10 mouse cellular contexts compared by ENCODE assay signal in genomic region chr4:108024641-108025040, GRCm38 (mm10). TPM values are rescaled to one million over a fixed set of nuclear protein-coding genes. Genes with fewer than 3 reads are reported as not detected.
DNase-seq lines count a peak whose midpoint lies in the region; ATAC-seq and TF ChIP-seq lines count a peak whose summit lies in the region.
"Had no signal": no experiment of that assay in that cellular context is flagged by ENCODE, and none has a peak within 500 bp of the region (broad histone marks: within the 10 kb centered on the region; RNA-seq: fewer than 3 reads in every experiment).

No protein-coding gene starts in this region.

- TF ChIP-seq CTCF in gastrocnemius, adult 2 months (IDR thresholded peaks at IDR 0.05), result no peak
- no peak for TF ChIP-seq CTCF in midbrain, postnatal 0 days (IDR thresholded peaks at IDR 0.05)

- H3K4me2 ChIP-seq in lung, embryonic 16.5 days (ENCODE audit: low read depth, low read length), result no peak overlapping the region
- H3K4me2 ChIP-seq in forebrain, embryonic 11.5 days (ENCODE audit: low read depth, low read length, severe bottlenecking), result no peak overlapping the region
- H3K4me2 ChIP-seq in midbrain, postnatal 0 days (ENCODE audit: low read depth, low read length, poor library complexity, severe bottlenecking), result no peak overlapping the region
- H3K4me2 ChIP-seq: limb, embryonic 15.5 days had no signal

- H3K4me1 ChIP-seq in lung, embryonic 16.5 days (replicated peaks; ENCODE audit: control insufficient read depth, insufficient read depth, low read length), result peaks cover 7% of the 10 kb centered on the region; the same call in 1 of the 2 replicates
- H3K4me1 ChIP-seq in forebrain, embryonic 11.5 days (replicated peaks; ENCODE audit: control insufficient read depth, insufficient read depth, low read length), result peaks cover 3% of the 10 kb centered on the region; the same call in 1 of the 2 replicates
- H3K4me1 ChIP-seq in midbrain, postnatal 0 days (ENCODE audit: insufficient read depth, low read length), result no peaks in the 10 kb centered on the region

- intact Hi-C loops in gastrocnemius, adult 2 months (cut with DNase I), result no loop called here

- ATAC-seq in lung, embryonic 16.5 days (ENCODE audit: low read depth), result peak; percentile 27
- no peak for ATAC-seq in forebrain, embryonic 11.5 days (replicated peaks; ENCODE audit: low FRiP score)
- ATAC-seq in midbrain, postnatal 0 days (ENCODE audit: low FRiP score), result no peak

- peaks cover 3% of the 10 kb centered on the region; the same call in 1 of the 2 replicates for H3K27me3 ChIP-seq in lung, embryonic 16.5 days (ENCODE audit: control insufficient read depth, insufficient read depth, low read depth, low read length)
- no peaks in the 10 kb centered on the region; the same call in 1 of the 2 replicates for H3K27me3 ChIP-seq in forebrain, embryonic 11.5 days (ENCODE audit: control insufficient read depth, insufficient read depth, low read length)
- no peaks in the 10 kb centered on the region for H3K27me3 ChIP-seq in midbrain, postnatal 0 days (ENCODE audit: insufficient read depth, low read length)
- H3K27me3 ChIP-seq: limb, embryonic 15.5 days had no signal

- no peaks in the 10 kb centered on the region for H3K36me3 ChIP-seq in lung, embryonic 16.5 days (ENCODE audit: control insufficient read depth, insufficient read depth, low read length)
- no peaks in the 10 kb centered on the region for H3K36me3 ChIP-seq in forebrain, embryonic 11.5 days (ENCODE audit: control insufficient read depth, insufficient read depth, low read length)
- no peaks in the 10 kb centered on the region for H3K36me3 ChIP-seq in midbrain, postnatal 0 days (ENCODE audit: insufficient read depth, low read length)
- H3K36me3 ChIP-seq: limb, embryonic 15.5 days had no signal

- no peak overlapping the region for H3K9ac ChIP-seq in lung, embryonic 16.5 days (ENCODE audit: low read length)
- H3K9ac ChIP-seq in forebrain, embryonic 11.5 days (ENCODE audit: low read length), result no peak overlapping the region
- H3K9ac ChIP-seq in midbrain, postnatal 0 days (replicated peaks; ENCODE audit: low read length, poor library complexity, severe bottlenecking), result no peak overlapping the region
- H3K9ac ChIP-seq: limb, embryonic 15.5 days had no signal

- DNase-seq in gastrocnemius, adult 2 months, result peak; percentile 77
- peak; percentile 99 for DNase-seq in heart, adult 11 months
- peak; percentile 63 for DNase-seq in kidney, adult 18-20 months
- no peak for DNase-seq in forebrain, embryonic 11.5 days (ENCODE audit: low spot score)
- DNase-seq in left cerebral cortex, adult 8-10 months (ENCODE audit: low spot score in 2 of 2), result no peak
- DNase-seq in midbrain, postnatal 0 days (ENCODE audit: low spot score), result no peak
- DNase-seq: right cerebral cortex, postnatal 4 days had no signal

- peak overlapping the region; percentile 41 for H3K27ac ChIP-seq in gastrocnemius, adult 2 months
- peak overlapping the region; percentile 55 for H3K27ac ChIP-seq in lung, embryonic 16.5 days (ENCODE audit: low read length)
- no peak overlapping the region for H3K27ac ChIP-seq in forebrain, embryonic 11.5 days (ENCODE audit: low read depth, low read length)
- no peak overlapping the region for H3K27ac ChIP-seq in midbrain, postnatal 0 days (ENCODE audit: low read depth, low read length)
- H3K27ac ChIP-seq: limb, embryonic 15.5 days had no signal

- H3K9me3 ChIP-seq in lung, embryonic 16.5 days (ENCODE audit: control insufficient read depth, low read length), result no peaks in the 10 kb centered on the region
- H3K9me3 ChIP-seq in forebrain, embryonic 11.5 days (ENCODE audit: control insufficient read depth, low read length), result no peaks in the 10 kb centered on the region
- H3K9me3 ChIP-seq in midbrain, postnatal 0 days (ENCODE audit: low read length), result no peaks in the 10 kb centered on the region
- H3K9me3 ChIP-seq: limb, embryonic 15.5 days had no signal

- WGBS in lung, embryonic 16.5 days, result 57% methylated on average over 5 of the region's 5 CpGs
- 65% methylated on average over 5 of the region's 5 CpGs for WGBS in forebrain, embryonic 11.5 days
- 67% methylated on average over 5 of the region's 5 CpGs for WGBS in midbrain, postnatal 0 days

- H3K4me3 ChIP-seq in gastrocnemius, adult 2 months, result no peak overlapping the region
- no peak overlapping the region for H3K4me3 ChIP-seq in lung, embryonic 16.5 days (ENCODE audit: low read length)
- no peak overlapping the region for H3K4me3 ChIP-seq in forebrain, embryonic 11.5 days (ENCODE audit: low read depth, low read length)
- H3K4me3 ChIP-seq in midbrain, postnatal 0 days (ENCODE audit: low read depth, low read length), result no peak overlapping the region
- H3K4me3 ChIP-seq: limb, embryonic 15.5 days had no signal

RNA-seq across cellular contexts. Expression of gene Slc1a7, which starts 56.5 kb away (rescaled TPM):
- total RNA-seq in gastrocnemius, adult 2 months (2021), result under 1 TPM; 0.10 to 0.17 TPM
- 0.16 and 0.19 TPM in 2 replicates for polyA plus RNA-seq in lung, embryonic 16.5 days (2015; fragmentation: Nextera tagmentation; extraction: Ambion mirVana)
- polyA plus RNA-seq in forebrain, embryonic 11.5 days (2014; fragmentation: Nextera tagmentation; extraction: Ambion mirVana), result not detected in 2 replicates
- under 1 TPM in 3 of 4 experiments, not detected in 1; 0.24 to 0.42 (median 0.27) TPM for total RNA-seq in left cerebral cortex, adult 8-10 months (2022)
- not detected in 2 replicates for total RNA-seq in midbrain, postnatal 0 days (2014; rRNA removed)
- polyA plus RNA-seq in midbrain, postnatal 0 days (2015; fragmentation: Nextera tagmentation; extraction: Ambion mirVana), result 0.10 and 0.16 TPM in 2 replicates
- total RNA-seq: MEL had no signal

Comparison
In these comparisons a context has a peak if more than half of its experiments do, and no peak if none do; other contexts are left out.
1. DNase-seq: peak in gastrocnemius, adult 2 months (single experiment), heart, adult 11 months (single experiment) and kidney, adult 18-20 months (single experiment); none in forebrain, embryonic 11.5 days (single experiment), left cerebral cortex, adult 8-10 months (0 of 2) and midbrain, postnatal 0 days (single experiment).
2. H3K27ac ChIP-seq: peak in gastrocnemius, adult 2 months (single experiment) and lung, embryonic 16.5 days (single experiment); none in forebrain, embryonic 11.5 days (single experiment) and midbrain, postnatal 0 days (single experiment).